Mouse (Mus musculus) kidney, adult 2 months (tissue): ENCODE measurements around the gene Rnf121.

ENCODE experiments used
- CTCF ChIP-seq: fragments of 200-500 bp; conservative IDR thresholded peaks from 2 replicates; pipeline ENCODE4 v1.5.1; 2011; ENCODE audit warnings: low read depth, mild to moderate bottlenecking, control low read depth, low read length, moderate library complexity, mixed read lengths; ENCODE audit not compliant: insufficient read depth, insufficient read length
- POLR2A ChIP-seq: fragments of 200-500 bp; IDR thresholded peaks from one replicate; pipeline ENCODE4 v1.6.1; 2011; ENCODE audit warnings: low read depth, low read length, control low read depth

DNA sequence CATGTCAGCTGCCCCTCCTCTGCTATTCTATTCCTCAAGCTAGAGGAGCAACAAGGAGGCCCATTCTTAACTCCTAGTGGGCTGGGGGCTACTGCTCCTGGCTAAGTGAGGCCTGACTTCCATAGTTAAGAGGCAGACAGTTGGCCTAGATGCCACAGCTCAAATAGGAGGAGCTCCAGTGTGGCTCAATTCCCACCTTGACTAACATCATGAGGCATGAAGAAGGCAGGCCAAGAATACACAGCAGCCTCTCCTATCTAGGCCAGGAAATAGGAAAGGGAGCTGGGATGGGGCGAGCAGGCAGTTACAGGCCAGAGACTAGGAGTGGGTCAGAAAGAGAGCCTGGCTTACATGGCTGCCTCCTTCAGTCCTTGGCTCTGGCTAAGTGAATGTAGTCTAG is 42.9 kb upstream of the Rnf121 start:
- no peak for TF ChIP-seq POLR2A
- TF ChIP-seq CTCF, result no peak
